Mouse (Mus musculus): ENCODE data around the gene Eif1. TPM values are rescaled to one million over a fixed set of nuclear protein-coding genes. Genes with fewer than 3 reads are reported as not detected.
A peak's percentile ranks its signal among the peaks of the same experiment; 100 is the strongest.

Eif1 gene
- total and polyA plus RNA-seq, 2 experiments from 2014 or later, result 105 to 1,927 TPM

DNA sequence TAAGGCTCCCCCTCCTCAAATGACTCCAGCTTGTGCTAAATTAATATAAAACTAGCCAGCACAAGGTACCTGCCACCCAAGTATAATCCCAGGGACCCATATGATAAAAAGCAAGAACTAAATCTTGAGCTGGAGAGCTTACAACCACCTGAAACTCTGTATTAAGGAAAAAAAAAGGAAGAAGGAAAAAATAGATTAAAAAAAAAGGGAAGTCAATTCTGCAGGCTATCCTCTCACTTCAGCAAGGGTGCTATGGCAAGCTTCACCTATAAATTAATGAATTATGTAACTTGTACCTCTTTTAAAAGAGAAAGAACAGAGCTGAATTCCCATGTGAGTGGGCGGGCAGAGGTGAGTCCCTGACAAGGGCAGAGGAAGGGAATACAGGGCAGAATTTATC lies 8.0 kb upstream of the Eif1 start:
- Histone ChIP-seq H3K27ac (ENCODE audit: low read depth) (peak overlapping the region; percentile 71), H3K4me1 (ENCODE audit: control insufficient read depth, insufficient read depth) (peaks cover 6% of the 10 kb centered on the region; the same call in 1 of the 2 replicates), H3K4me2 (ENCODE audit: low read depth, low read length) (no peak overlapping the region), H3K27me3 (ENCODE audit: control insufficient read depth, insufficient read depth, low read length) (no peaks in the 10 kb centered on the region), H3K9me3 (replicated peaks; ENCODE audit: control insufficient read depth, low read length) (no peaks in the 10 kb centered on the region), H3K9ac (replicated peaks; ENCODE audit: low read depth, low read length) (no peak overlapping the region), H3K4me3 (ENCODE audit: low read depth, low read length) (no peak overlapping the region), H3K36me3 (replicated peaks; ENCODE audit: control insufficient read depth, insufficient read depth, low read length) (no peaks in the 10 kb centered on the region)
- TF ChIP-seq CTCF (IDR thresholded peaks at IDR 0.05; ENCODE audit: low read depth) (no peak), EP300 (IDR thresholded peaks at IDR 0.05; ENCODE audit: low read depth) (no peak)
- 18% methylated on average over 1 of the region's 1 CpGs for WGBS
- DNase-seq (ENCODE audit: low spot score), result no peak
- no peak for ATAC-seq (ENCODE audit: insufficient read depth, low read depth)

DNA sequence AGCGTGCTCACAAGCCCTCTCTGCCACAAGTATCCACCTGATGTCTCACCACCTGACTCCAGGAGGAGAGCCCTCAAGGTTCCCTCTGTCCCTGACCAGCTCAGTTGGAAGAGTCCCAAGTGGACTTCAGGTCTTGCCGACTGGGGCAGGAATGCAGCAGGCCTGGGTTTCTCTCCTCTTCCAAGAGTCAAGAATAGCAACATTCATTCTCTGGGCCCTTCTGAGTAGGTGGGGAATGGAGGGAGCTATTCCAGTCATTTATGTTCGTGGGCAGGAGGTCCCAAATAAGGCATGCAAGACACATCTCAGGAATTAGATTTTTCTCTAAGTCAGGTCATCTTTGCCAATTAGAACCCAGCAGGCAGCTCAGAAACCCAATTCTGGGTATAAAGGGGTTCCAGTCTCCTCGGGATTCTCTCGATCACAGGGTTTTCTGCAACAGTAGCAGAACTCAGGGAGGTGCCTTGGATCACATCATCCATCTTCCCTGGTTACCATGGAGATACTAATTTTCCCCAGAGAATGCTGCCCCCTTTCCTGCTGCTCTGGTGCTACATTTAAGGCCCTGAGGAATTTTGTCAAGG lies 7.5 kb upstream of the Eif1 start:
- ATAC-seq (ENCODE audit: insufficient read depth, low read depth), result peak; percentile 75
- Histone ChIP-seq H3K4me1 (ENCODE audit: control insufficient read depth, insufficient read depth) (peaks cover 6% of the 10 kb centered on the region; the same call in 1 of the 2 replicates), H3K4me2 (ENCODE audit: low read depth, low read length) (no peak overlapping the region), H3K27me3 (ENCODE audit: control insufficient read depth, insufficient read depth, low read length) (no peaks in the 10 kb centered on the region), H3K36me3 (replicated peaks; ENCODE audit: control insufficient read depth, insufficient read depth, low read length) (no peaks in the 10 kb centered on the region), H3K4me3 (ENCODE audit: low read depth, low read length) (no peak overlapping the region), H3K9me3 (replicated peaks; ENCODE audit: control insufficient read depth, low read length) (no peaks in the 10 kb centered on the region), H3K27ac (ENCODE audit: low read depth) (peak overlapping the region; percentile 71), H3K9ac (replicated peaks; ENCODE audit: low read depth, low read length) (no peak overlapping the region)
- WGBS, result 26% methylated on average over 5 of the region's 5 CpGs
- no peak for TF ChIP-seq CTCF (IDR thresholded peaks at IDR 0.05; ENCODE audit: low read depth)
- TF ChIP-seq EP300 (IDR thresholded peaks at IDR 0.05; ENCODE audit: low read depth), result peak; percentile 47; the same call in 1 of the 2 replicates
- peak; percentile 42 for DNase-seq (ENCODE audit: low spot score)

DNA sequence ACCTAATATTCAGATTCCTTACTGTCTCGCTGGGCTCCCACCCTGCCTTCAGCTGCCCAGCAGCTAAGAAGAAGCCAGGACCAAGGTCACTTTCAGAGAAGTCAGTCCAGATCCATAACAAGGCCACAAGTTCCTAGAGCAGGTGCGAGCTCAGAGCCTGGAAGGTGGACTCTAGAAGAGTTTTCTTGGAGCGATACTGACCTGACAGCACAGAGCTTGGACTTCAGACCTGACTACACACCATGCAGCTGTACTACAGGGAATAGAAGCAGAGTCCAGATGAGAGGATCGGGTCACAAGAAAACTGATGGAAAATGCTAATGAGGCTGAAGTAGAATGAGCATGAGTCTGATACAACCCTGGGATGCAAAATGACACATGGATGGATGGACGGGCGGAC lies 6.3 kb upstream of the Eif1 start:
- DNase-seq (ENCODE audit: low spot score) (no peak), ATAC-seq (ENCODE audit: insufficient read depth, low read depth) (no peak)
- 86% methylated on average over 6 of the region's 6 CpGs for WGBS
- H3K4me3 ChIP-seq (ENCODE audit: low read depth, low read length), result no peak overlapping the region
- H3K27me3 ChIP-seq (ENCODE audit: control insufficient read depth, insufficient read depth, low read length), result no peaks in the 10 kb centered on the region
- no peaks in the 10 kb centered on the region for H3K36me3 ChIP-seq (replicated peaks; ENCODE audit: control insufficient read depth, insufficient read depth, low read length)
- H3K9me3 ChIP-seq (replicated peaks; ENCODE audit: control insufficient read depth, low read length), result no peaks in the 10 kb centered on the region
- no peak for TF ChIP-seq EP300 (IDR thresholded peaks at IDR 0.05; ENCODE audit: low read depth)
- no peak for TF ChIP-seq CTCF (IDR thresholded peaks at IDR 0.05; ENCODE audit: low read depth)
- H3K9ac ChIP-seq (replicated peaks; ENCODE audit: low read depth, low read length), result no peak overlapping the region
- no peak overlapping the region for H3K27ac ChIP-seq (ENCODE audit: low read depth)
- no peak overlapping the region for H3K4me2 ChIP-seq (ENCODE audit: low read depth, low read length)
- peaks cover 6% of the 10 kb centered on the region; the same call in 1 of the 2 replicates for H3K4me1 ChIP-seq (ENCODE audit: control insufficient read depth, insufficient read depth)

DNA sequence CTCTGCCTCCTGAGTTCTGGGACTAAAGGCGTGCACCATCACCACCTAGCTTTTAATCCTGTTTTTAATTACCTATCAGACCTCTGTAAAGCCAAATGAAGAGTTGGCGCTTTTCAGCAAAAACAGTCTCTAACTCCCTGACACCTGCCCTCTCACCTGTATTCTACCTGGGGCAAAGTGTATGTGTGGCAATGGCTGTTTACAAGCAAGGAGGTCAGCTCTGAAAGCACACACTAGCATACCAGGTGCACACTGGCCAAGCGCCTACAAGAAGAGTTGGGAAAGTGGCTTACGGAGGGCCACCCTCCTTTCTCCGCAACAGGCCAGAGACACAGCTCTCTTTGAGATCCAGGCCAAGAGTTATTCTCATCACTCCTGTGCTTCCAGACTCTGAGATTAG lies 4.2 kb upstream of the Eif1 start:
- H3K9me3 ChIP-seq (replicated peaks; ENCODE audit: control insufficient read depth, low read length), result no peaks in the 10 kb centered on the region
- H3K27me3 ChIP-seq (ENCODE audit: control insufficient read depth, insufficient read depth, low read length), result no peaks in the 10 kb centered on the region
- ATAC-seq (ENCODE audit: insufficient read depth, low read depth) (no peak), DNase-seq (ENCODE audit: low spot score) (no peak)
- H3K9ac ChIP-seq (replicated peaks; ENCODE audit: low read depth, low read length), result no peak overlapping the region
- H3K36me3 ChIP-seq (replicated peaks; ENCODE audit: control insufficient read depth, insufficient read depth, low read length), result no peaks in the 10 kb centered on the region
- H3K4me3 ChIP-seq (ENCODE audit: low read depth, low read length), result no peak overlapping the region
- peaks cover 6% of the 10 kb centered on the region; the same call in 1 of the 2 replicates for H3K4me1 ChIP-seq (ENCODE audit: control insufficient read depth, insufficient read depth)
- 79% methylated on average over 5 of the region's 5 CpGs for WGBS
- H3K27ac ChIP-seq (ENCODE audit: low read depth), result no peak overlapping the region
- no peak overlapping the region for H3K4me2 ChIP-seq (ENCODE audit: low read depth, low read length)
- TF ChIP-seq CTCF (IDR thresholded peaks at IDR 0.05; ENCODE audit: low read depth) (no peak), EP300 (IDR thresholded peaks at IDR 0.05; ENCODE audit: low read depth) (no peak)

DNA sequence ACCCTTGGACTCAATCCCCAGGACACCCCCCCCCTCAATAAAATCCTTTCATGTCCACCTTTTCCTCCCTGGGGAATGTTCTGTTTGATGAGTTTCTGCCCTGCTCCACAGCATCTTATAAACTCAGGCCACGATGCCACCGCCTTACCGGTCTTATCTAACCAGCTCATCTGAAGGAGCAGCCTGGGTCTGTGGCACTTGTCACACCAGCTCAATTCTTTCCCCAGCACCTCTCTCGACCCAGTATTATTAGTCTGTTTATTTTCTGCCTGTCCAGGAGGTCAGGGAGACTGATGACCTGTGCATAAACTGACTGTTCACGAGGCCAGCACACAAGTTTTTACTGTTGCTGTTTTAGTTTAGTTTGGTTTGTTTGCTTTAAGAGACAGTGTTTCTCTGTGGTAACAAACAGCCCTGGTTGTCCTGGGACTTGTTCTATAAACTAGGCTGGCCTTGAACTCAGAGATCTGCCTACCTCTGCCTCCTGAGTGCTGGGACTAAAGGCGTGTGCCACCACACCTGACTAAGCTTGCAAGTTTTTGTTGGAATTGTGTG lies 1.8 kb upstream of the Eif1 start:
- no peak for DNase-seq (ENCODE audit: low spot score)
- no peak for TF ChIP-seq EP300 (IDR thresholded peaks at IDR 0.05; ENCODE audit: low read depth)
- no peak for TF ChIP-seq CTCF (IDR thresholded peaks at IDR 0.05; ENCODE audit: low read depth)
- Histone ChIP-seq H3K9me3 (replicated peaks; ENCODE audit: control insufficient read depth, low read length) (no peaks in the 10 kb centered on the region), H3K4me3 (ENCODE audit: low read depth, low read length) (no peak overlapping the region), H3K9ac (replicated peaks; ENCODE audit: low read depth, low read length) (no peak overlapping the region), H3K27ac (ENCODE audit: low read depth) (no peak overlapping the region), H3K4me1 (ENCODE audit: control insufficient read depth, insufficient read depth) (no peaks in the 10 kb centered on the region; the same call in 1 of the 2 replicates), H3K27me3 (ENCODE audit: control insufficient read depth, insufficient read depth, low read length) (no peaks in the 10 kb centered on the region), H3K36me3 (replicated peaks; ENCODE audit: control insufficient read depth, insufficient read depth, low read length) (peaks cover 22% of the 10 kb centered on the region), H3K4me2 (ENCODE audit: low read depth, low read length) (no peak overlapping the region)
- WGBS, result 67% methylated on average over 6 of the region's 6 CpGs
- ATAC-seq (ENCODE audit: insufficient read depth, low read depth), result no peak

All from heart, postnatal 0 days (tissue).